8 mouse cellular contexts compared by ENCODE assay signal in genomic region chr2:36009386-36009785, GRCm38 (mm10). TPM values are rescaled to one million over a fixed set of nuclear protein-coding genes. Genes with fewer than 3 reads are reported as not detected.
A peak's percentile ranks its signal among the peaks of the same experiment; 100 is the strongest.
DNase-seq lines count a peak whose midpoint lies in the region; ATAC-seq lines count a peak whose summit lies in the region.

No protein-coding gene starts in this region.

- no peak overlapping the region for H3K4me2 ChIP-seq in hindbrain, embryonic 11.5 days (replicated peaks; ENCODE audit: low read depth, low read length)
- no peak overlapping the region for H3K4me2 ChIP-seq in limb, embryonic 13.5 days (replicated peaks)

- no peak overlapping the region for H3K4me3 ChIP-seq in hindbrain, embryonic 11.5 days (ENCODE audit: low read depth, low read length)
- no peak overlapping the region for H3K4me3 ChIP-seq in limb, embryonic 13.5 days

- H3K9ac ChIP-seq in hindbrain, embryonic 11.5 days (ENCODE audit: low read depth, low read length), result no peak overlapping the region
- no peak overlapping the region for H3K9ac ChIP-seq in limb, embryonic 13.5 days

- no peaks in the 10 kb centered on the region for H3K36me3 ChIP-seq in hindbrain, embryonic 11.5 days (ENCODE audit: control insufficient read depth, insufficient read depth, low read length)
- H3K36me3 ChIP-seq in limb, embryonic 13.5 days, result no peaks in the 10 kb centered on the region

- 32% methylated on average over 4 of the region's 4 CpGs for WGBS in hindbrain, embryonic 11.5 days
- 22% methylated on average over 4 of the region's 4 CpGs for WGBS in limb, embryonic 13.5 days

- H3K4me1 ChIP-seq in hindbrain, embryonic 11.5 days (replicated peaks; ENCODE audit: control insufficient read depth, insufficient read depth, low read length), result no peaks in the 10 kb centered on the region
- peaks cover 6% of the 10 kb centered on the region for H3K4me1 ChIP-seq in limb, embryonic 13.5 days

- no peak overlapping the region for H3K27ac ChIP-seq in hindbrain, embryonic 11.5 days (ENCODE audit: low read depth, low read length)
- no peak overlapping the region for H3K27ac ChIP-seq in limb, embryonic 13.5 days

- DNase-seq in layer of hippocampus, adult 18-20 months (ENCODE audit: low spot score in 2 of 2), result peak; percentile 51 to 54
- no peak for DNase-seq in layer of hippocampus, adult 9-10 months (ENCODE audit: low spot score)
- peak; percentile 72 for DNase-seq in adrenal gland, postnatal 25 days
- DNase-seq in embryo, embryonic 9.5 days (ENCODE audit: extremely low spot score), result peak; percentile 72
- DNase-seq in hindbrain, embryonic 11.5 days (ENCODE audit: low spot score), result peak; percentile 88
- peak; percentile 73 for DNase-seq in neural tube, embryonic 10.5 days (ENCODE audit: extremely low spot score, low spot score)
- DNase-seq in testis, postnatal 10 days (ENCODE audit: low spot score), result peak; percentile 86

- ATAC-seq in hindbrain, embryonic 11.5 days (ENCODE audit: low FRiP score), result peak; percentile 46; the same call in 1 of the 2 replicates
- 0 out of 2 replicates have a peak, but pooled peaks have one; percentile 44 for ATAC-seq in limb, embryonic 13.5 days (ENCODE audit: low FRiP score, low read depth)

- peaks cover 12% of the 10 kb centered on the region for H3K27me3 ChIP-seq in hindbrain, embryonic 11.5 days (ENCODE audit: control insufficient read depth, insufficient read depth, low read length)
- peaks cover 42% of the 10 kb centered on the region for H3K27me3 ChIP-seq in limb, embryonic 13.5 days

- H3K9me3 ChIP-seq in hindbrain, embryonic 11.5 days (ENCODE audit: control insufficient read depth, low read length), result no peaks in the 10 kb centered on the region
- H3K9me3 ChIP-seq in limb, embryonic 13.5 days, result no peaks in the 10 kb centered on the region

RNA-seq across cellular contexts. Expression of gene Ttll11, which starts 29.7 kb away (rescaled TPM):
- total RNA-seq in layer of hippocampus, adult 18-20 months (2021), result 10 to 100 TPM; 35.2 to 36.8 TPM
- 11.6 and 30.4 TPM in 2 replicates for total RNA-seq in adrenal gland, postnatal 25 days (2021)
- 1.3 and 1.9 TPM in 2 replicates for polyA plus RNA-seq in hindbrain, embryonic 11.5 days (2014; fragmentation: Nextera tagmentation; extraction: Ambion mirVana)
- polyA plus RNA-seq in limb, embryonic 13.5 days (2015; fragmentation: Nextera tagmentation; extraction: Ambion mirVana), result 0.85 and 1.0 TPM in 2 replicates

RNA-seq across cellular contexts. Expression of gene Ndufa8, which starts 39.8 kb away (rescaled TPM):
- 100 to 1,000 TPM; 193 to 203 TPM for total RNA-seq in layer of hippocampus, adult 18-20 months (2021)
- total RNA-seq in adrenal gland, postnatal 25 days (2021), result 178 and 189 TPM in 2 replicates
- polyA plus RNA-seq in hindbrain, embryonic 11.5 days (2014; fragmentation: Nextera tagmentation; extraction: Ambion mirVana), result 196 and 198 TPM in 2 replicates
- 200 and 208 TPM in 2 replicates for polyA plus RNA-seq in limb, embryonic 13.5 days (2015; fragmentation: Nextera tagmentation; extraction: Ambion mirVana)

RNA-seq across cellular contexts. Expression of gene Morn5, which starts 39.9 kb away (rescaled TPM):
- total RNA-seq in layer of hippocampus, adult 18-20 months (2021), result 1 to 10 TPM; 1.8 to 2.5 TPM
- not detected in 2 replicates for total RNA-seq in adrenal gland, postnatal 25 days (2021)
- polyA plus RNA-seq in hindbrain, embryonic 11.5 days (2014; fragmentation: Nextera tagmentation; extraction: Ambion mirVana), result 3.6 and 4.0 TPM in 2 replicates
- 0.36 TPM in 1 of 2 replicates, not detected in the other for polyA plus RNA-seq in limb, embryonic 13.5 days (2015; fragmentation: Nextera tagmentation; extraction: Ambion mirVana)
